Mouse (Mus musculus): Measurements from ENCODE around the gene Hand2. TPM values are rescaled to one million over a fixed set of nuclear protein-coding genes. Genes with fewer than 3 reads are reported as not detected.

The Hand2 gene
- total RNA-seq, 2 experiments from 2014 or later = 53.8 to 68.2 TPM

DNA sequence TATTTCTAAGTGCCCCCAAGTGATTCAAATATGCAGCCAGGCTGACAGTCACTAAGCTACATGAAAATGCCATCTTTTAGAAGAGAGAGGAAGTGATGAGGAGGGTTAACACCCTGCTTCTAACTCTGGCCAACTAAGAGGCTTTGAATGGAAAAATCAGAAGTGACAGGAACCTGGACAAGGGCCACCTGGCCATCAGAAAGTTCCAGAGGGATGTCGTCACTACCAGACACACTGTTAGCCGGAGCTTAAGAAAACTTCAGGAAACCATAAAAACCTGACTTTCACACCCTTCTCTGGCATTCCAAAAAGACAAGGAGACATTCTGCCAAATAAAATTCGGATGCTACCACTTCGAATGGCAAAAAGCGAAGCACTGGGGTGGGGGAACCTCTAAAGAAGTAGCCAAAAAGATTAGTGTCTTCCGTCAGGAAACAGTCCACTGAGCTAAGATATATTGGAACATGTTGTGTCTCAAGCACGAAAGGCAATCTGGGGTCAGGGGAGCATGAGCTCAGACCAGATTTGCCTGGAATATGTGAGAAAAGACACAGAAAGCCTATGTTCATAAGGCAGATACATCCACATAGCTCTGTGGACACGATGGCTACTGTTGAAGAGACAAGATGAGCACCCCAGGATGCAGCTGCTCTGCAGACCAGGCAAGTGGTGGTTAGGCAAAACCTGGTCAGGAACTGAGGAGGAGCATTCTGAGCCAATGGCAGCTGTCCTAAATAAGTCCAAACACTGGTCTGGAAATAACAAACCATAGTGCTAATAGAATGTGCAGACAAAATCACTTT is 40.4 kb downstream of the Hand2 start:
- peak; percentile 72 to 79 for DNase-seq
- intact Hi-C loops (cut with DNase I) = loop anchor here (2.0 kb wide), 1 partner anchor 28 kb away; no protein-coding TSS in a partner anchor

DNA sequence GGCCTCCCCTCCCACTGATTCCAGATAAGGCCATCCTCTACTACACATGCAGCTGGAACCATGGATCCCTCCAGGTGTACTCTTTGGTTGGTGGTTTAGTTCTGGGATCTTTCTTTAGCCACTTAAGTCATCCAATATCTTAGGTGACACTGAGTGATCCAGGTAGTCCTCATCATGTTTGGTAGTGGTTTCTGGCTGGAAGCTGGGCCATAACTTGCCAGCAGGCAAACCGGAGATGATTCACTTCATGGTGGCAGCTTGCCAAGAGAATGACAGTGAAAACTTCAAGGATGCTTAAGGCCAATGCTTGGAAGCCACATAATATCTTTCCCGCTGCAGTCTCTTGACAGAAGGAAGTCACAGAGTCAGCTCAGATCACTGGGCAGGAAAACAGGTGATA is 42.1 kb downstream of the Hand2 start:
- intact Hi-C loops (cut with DNase I) = no loop called here
- peak in 1 of 2 experiments; percentile 36 for DNase-seq

DNA sequence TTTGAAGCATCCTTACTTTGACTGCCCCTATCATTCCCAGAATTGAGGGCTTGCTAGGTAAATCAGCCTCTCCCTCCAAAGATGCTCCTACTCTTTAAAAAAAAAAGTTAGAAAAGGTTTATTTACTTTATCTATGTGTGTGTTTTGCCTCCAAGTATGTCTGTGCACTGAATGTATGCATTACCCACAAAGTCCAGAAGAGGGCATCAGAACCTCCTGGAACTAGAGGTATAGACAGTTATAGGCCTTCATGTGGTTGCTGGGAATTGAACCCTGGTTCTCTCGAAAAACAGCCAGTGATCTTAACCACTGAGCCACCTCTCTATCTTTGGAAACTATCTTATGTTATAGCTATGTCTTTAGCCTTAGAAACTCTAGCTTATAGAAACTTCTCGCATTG is 53.3 kb downstream of the Hand2 start:
- intact Hi-C loops (cut with DNase I) = no loop called here
- DNase-seq = no peak

Other genes with a start within 250 kb of the Hand2 start
- not detected for gene Scrg1, start 134.9 kb downstream of the Hand2 start, total RNA-seq (2021)
- 10 to 100 TPM; 13.3 to 17.8 TPM for gene Sap30, start 166.9 kb downstream of the Hand2 start, total RNA-seq (2021)
- gene Hmgb2, start 190.9 kb downstream of the Hand2 start, total RNA-seq (2021) = 10 to 100 TPM; 13.2 to 22.2 TPM

Measured in heart, postnatal 36 days (tissue).